ENCODE assay signal across 12 mouse cellular contexts in the genomic region with DNA sequence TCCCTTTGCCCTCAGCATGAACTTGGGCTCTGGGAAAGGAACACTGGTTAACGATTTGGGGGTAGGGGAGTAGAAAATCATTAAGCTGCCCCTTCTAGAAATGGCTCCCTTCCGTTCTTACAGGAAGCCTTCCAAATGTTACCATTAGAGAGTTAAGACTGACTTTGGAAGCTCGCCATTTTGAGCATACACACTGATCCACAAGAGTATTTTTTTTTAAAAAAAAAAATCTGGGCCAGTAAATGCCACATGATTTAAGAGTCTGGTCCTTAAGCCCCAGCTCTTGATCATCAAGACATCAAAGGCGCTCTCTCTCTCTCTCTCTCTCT.
DNase-seq lines count a peak whose midpoint lies in the region; ATAC-seq and TF ChIP-seq lines count a peak whose summit lies in the region.
"Had no signal": no experiment of that assay in that cellular context is flagged by ENCODE, and none has a peak within 500 bp of the region (broad histone marks: within the 10 kb centered on the region; RNA-seq: fewer than 3 reads in every experiment).

No protein-coding gene starts in this region.

- no peaks in the 10 kb centered on the region for H3K27me3 ChIP-seq in lung, embryonic 14.5 days (ENCODE audit: insufficient read depth, low read length)
- H3K27me3 ChIP-seq in kidney, postnatal 0 days (ENCODE audit: insufficient read depth, low read length) = no peaks in the 10 kb centered on the region
- H3K27me3 ChIP-seq in neural tube, embryonic 15.5 days (replicated peaks) = no peaks in the 10 kb centered on the region
- H3K27me3 ChIP-seq: liver, embryonic 15.5 days had no signal

- TF ChIP-seq CTCF in lung, embryonic 14.5 days (IDR thresholded peaks at IDR 0.05; ENCODE audit: low read depth) = no peak
- TF ChIP-seq CTCF in kidney, postnatal 0 days (IDR thresholded peaks at IDR 0.05; ENCODE audit: low read depth) = no peak

- peak; percentile 22 for DNase-seq in heart, adult 8-10 months (ENCODE audit: low spot score)
- DNase-seq in heart, adult 18-20 months = no peak
- peak; percentile 46 for DNase-seq in lung, embryonic 14.5 days
- DNase-seq in lung, postnatal 10 days = no peak
- DNase-seq in kidney, postnatal 0 days (ENCODE audit: low spot score) = peak; percentile 64
- DNase-seq in spleen, postnatal 36 days (ENCODE audit: low spot score in 2 of 2) = no peak
- DNase-seq: thymus, postnatal 36 days had no signal

- H3K4me1 ChIP-seq in lung, embryonic 14.5 days (ENCODE audit: insufficient read depth) = peaks cover 15% of the 10 kb centered on the region
- H3K4me1 ChIP-seq in kidney, postnatal 0 days (replicated peaks; ENCODE audit: insufficient read depth, low read length) = peaks cover 24% of the 10 kb centered on the region
- peaks cover 27% of the 10 kb centered on the region for H3K4me1 ChIP-seq in neural tube, embryonic 15.5 days
- H3K4me1 ChIP-seq: liver, embryonic 15.5 days had no signal

- no peaks in the 10 kb centered on the region for H3K36me3 ChIP-seq in lung, embryonic 14.5 days (ENCODE audit: insufficient read depth)
- H3K36me3 ChIP-seq in kidney, postnatal 0 days (ENCODE audit: insufficient read depth, low read length) = no peaks in the 10 kb centered on the region
- H3K36me3 ChIP-seq in neural tube, embryonic 15.5 days = no peaks in the 10 kb centered on the region
- H3K36me3 ChIP-seq: liver, embryonic 15.5 days had no signal

- no peak overlapping the region for H3K9ac ChIP-seq in lung, embryonic 14.5 days
- H3K9ac ChIP-seq in kidney, postnatal 0 days (ENCODE audit: low read depth, low read length) = no peak overlapping the region
- no peak overlapping the region for H3K9ac ChIP-seq in neural tube, embryonic 15.5 days (replicated peaks)
- H3K9ac ChIP-seq: liver, embryonic 15.5 days had no signal

- WGBS in lung, embryonic 14.5 days = 35% methylated on average over 4 of the region's 4 CpGs
- WGBS in kidney, postnatal 0 days = 27% methylated on average over 4 of the region's 4 CpGs
- 29% methylated on average over 4 of the region's 4 CpGs for WGBS in neural tube, embryonic 15.5 days

- H3K4me2 ChIP-seq in lung, embryonic 14.5 days = no peak overlapping the region
- no peak overlapping the region for H3K4me2 ChIP-seq in kidney, postnatal 0 days (ENCODE audit: low read length)
- H3K4me2 ChIP-seq in neural tube, embryonic 15.5 days = 0 out of 2 replicates have a peak overlapping the region, but pooled peaks have one; percentile 2
- H3K4me2 ChIP-seq: liver, embryonic 15.5 days had no signal

- peak overlapping the region; percentile 31; the same call in 1 of the 2 replicates for H3K27ac ChIP-seq in lung, embryonic 14.5 days (ENCODE audit: low read depth)
- 0 out of 2 replicates have a peak overlapping the region, but pooled peaks have one; percentile 21 for H3K27ac ChIP-seq in kidney, postnatal 0 days
- H3K27ac ChIP-seq in neural tube, embryonic 15.5 days (replicated peaks) = peak overlapping the region; percentile 45; the same call in 1 of the 2 replicates
- H3K27ac ChIP-seq: left cerebral cortex, adult 2 months; liver, embryonic 15.5 days had no signal

- H3K4me3 ChIP-seq in lung, embryonic 14.5 days (ENCODE audit: low read depth, low read length) = no peak overlapping the region
- no peak overlapping the region for H3K4me3 ChIP-seq in kidney, postnatal 0 days (replicated peaks; ENCODE audit: low read depth, low read length)
- H3K4me3 ChIP-seq in neural tube, embryonic 15.5 days (replicated peaks) = no peak overlapping the region
- H3K4me3 ChIP-seq: erythroblast, embryonic 14.5 days; left cerebral cortex, adult 2 months; liver, embryonic 15.5 days had no signal

- no peaks in the 10 kb centered on the region for H3K9me3 ChIP-seq in lung, embryonic 14.5 days (ENCODE audit: low read depth, low read length)
- H3K9me3 ChIP-seq in kidney, postnatal 0 days (replicated peaks; ENCODE audit: low read length) = no peaks in the 10 kb centered on the region
- H3K9me3 ChIP-seq in neural tube, embryonic 15.5 days (replicated peaks) = no peaks in the 10 kb centered on the region
- H3K9me3 ChIP-seq: liver, embryonic 15.5 days had no signal

- no peak for ATAC-seq in lung, embryonic 14.5 days (ENCODE audit: insufficient read depth)
- ATAC-seq in kidney, postnatal 0 days (replicated peaks; ENCODE audit: low FRiP score, low read depth) = no peak
- ATAC-seq in neural tube, embryonic 15.5 days (ENCODE audit: low FRiP score) = no peak
- ATAC-seq: intestine, postnatal 0 days had no signal

Comparison
In these comparisons a context has a peak if more than half of its experiments do, and no peak if none do; other contexts are left out.
1. DNase-seq: peak in heart, adult 8-10 months (single experiment), lung, embryonic 14.5 days (single experiment) and kidney, postnatal 0 days (single experiment); none in heart, adult 18-20 months (0 of 2), lung, postnatal 10 days (single experiment) and spleen, postnatal 36 days (0 of 2).
2. Peak in every context shown above with its lines, with median percentiles within 50 percentile points of each other: H3K27ac ChIP-seq.